Mouse (Mus musculus): ENCODE measurements around the gene Ncbp1.

Gene Ncbp1

DNA sequence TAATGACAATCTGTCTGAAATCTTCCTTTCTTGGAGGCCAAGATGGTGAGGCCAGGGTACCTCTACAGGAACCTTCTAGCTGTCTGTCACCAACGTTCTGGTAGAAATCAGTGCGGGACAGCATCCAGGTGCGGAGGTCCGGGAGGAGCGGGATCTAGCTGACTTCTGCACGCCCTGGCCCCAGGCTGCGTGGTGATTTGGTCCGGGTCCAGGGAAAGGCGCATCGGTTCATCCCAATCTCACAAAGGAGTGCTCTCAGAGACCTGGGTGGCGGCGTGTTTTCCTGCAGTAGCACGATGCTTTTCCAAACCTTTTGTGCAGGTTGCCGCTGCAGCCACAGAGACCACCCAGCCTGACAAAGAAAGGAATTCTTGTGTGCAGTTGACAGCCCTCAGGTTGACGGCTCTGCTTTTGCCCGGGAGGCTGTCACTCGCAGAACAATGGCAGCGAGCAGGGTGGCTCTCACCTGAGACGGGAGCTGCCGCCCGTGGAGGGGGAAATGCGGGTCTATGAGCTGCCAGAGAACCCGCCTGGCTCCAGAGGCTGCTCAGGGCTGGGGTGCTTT, 64.2 kb downstream of the Ncbp1 start:
- peak; percentile 54 for DNase-seq

- no peak for DNase-seq
Observed at GRCm38 (mm10) chr4:46221090-46221489, 82.7 kb downstream of the Ncbp1 start.

Measured in cerebellum, adult 11 months (tissue).